Mouse (Mus musculus): Measurements from ENCODE around the gene Dnajc6.
A peak's percentile ranks its signal among the peaks of the same experiment; 100 is the strongest.

Gene Dnajc6

DNA sequence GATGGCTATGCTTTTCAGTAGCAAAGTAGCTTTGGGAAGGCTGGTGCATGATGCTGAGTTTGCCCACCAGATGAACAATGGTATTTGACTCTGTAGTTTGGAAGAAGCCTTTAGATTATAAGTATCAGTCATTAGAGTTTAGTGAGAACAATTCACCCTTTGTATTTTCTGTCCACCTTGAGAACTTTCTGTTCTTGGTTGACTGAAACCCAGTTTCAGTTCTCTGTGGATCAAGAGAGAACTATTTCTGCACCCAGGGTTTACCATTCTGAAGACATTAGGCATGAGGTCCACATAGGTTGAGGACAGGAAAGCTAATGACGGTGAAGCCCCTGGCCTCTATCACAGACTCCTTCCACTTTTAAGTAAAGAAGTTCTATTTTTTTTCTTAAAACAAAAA lies 141.0 kb downstream of the Dnajc6 start:
- no peak for DNase-seq (ENCODE audit: low spot score in 2 of 2)

DNA sequence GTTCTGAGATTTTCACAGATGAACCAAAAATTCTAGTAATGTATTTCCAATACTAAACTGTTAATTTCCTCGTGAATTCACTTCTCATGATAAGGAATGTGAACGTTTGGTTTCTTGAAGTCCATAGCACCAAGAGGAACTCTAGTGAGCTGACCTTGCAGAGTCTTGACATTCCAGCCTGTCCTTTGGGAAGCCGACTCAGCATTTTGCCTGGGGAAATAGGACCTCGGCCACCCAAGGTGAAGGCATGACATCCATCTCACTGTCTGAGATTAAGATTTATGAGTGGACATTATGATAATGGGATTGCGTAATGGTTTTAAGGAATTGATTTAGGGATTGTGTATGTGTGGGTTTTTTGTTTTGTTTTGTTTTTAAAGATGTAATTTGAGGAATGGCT lies 144.2 kb downstream of the Dnajc6 start:
- no peak for DNase-seq (ENCODE audit: low spot score in 2 of 2)

DNA sequence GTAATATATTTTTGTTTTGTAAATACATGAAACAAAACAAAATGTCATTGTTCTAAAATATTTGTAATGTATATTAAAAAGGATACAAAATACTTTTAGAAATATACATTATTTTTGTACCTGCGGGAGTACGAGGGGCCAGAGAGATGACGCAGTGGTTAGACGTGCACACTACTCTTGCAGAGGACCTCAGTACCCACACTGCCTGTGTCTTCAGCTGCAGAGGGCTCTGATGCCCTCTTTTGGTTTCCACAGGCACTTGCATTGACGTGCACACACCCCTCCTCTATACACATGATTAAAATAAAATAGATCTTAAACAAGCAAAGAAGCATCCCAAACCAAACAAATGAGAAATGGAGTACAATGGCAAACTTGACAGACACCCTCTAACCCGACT lies 146.3 kb downstream of the Dnajc6 start:
- no peak for DNase-seq (ENCODE audit: low spot score in 2 of 2)

DNA sequence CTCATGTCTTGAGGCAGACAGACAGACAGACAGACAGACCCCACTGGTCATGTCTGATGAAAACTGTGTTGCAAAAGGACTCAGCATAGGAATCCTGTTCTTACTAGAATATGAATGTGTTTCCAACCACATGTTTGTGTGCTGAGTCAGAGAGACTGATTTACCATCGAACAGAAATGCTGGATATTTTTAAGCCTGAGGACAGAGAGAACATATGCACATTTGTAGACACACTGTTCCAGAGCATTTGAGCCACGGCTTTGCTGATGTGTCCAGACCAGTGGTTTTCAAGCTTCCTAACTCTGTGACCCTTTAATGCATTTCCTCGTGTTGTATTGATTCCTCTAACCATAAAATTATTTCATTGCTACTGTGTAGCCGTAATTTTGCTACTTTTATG lies 146.8 kb downstream of the Dnajc6 start:
- no peak for DNase-seq (ENCODE audit: low spot score in 2 of 2)

DNA sequence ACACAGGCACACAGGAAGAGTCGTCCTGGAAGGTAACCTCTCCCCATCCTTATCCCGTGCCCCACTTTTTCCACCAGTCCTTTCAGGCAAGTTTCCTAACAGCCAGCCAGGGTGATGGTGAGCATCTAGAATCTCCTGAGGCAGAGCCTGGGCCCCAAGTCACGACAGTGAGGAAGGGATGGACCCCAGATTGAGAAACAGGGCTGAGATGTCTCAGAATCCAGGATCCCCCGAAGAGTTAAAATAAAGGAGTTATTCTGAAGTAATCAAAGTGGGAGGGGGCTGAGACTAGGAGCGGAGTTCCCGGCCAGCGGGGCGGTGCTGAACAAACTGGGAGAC lies 150.4 kb downstream of the Dnajc6 start:
- no peak for DNase-seq (ENCODE audit: low spot score in 2 of 2)

DNA sequence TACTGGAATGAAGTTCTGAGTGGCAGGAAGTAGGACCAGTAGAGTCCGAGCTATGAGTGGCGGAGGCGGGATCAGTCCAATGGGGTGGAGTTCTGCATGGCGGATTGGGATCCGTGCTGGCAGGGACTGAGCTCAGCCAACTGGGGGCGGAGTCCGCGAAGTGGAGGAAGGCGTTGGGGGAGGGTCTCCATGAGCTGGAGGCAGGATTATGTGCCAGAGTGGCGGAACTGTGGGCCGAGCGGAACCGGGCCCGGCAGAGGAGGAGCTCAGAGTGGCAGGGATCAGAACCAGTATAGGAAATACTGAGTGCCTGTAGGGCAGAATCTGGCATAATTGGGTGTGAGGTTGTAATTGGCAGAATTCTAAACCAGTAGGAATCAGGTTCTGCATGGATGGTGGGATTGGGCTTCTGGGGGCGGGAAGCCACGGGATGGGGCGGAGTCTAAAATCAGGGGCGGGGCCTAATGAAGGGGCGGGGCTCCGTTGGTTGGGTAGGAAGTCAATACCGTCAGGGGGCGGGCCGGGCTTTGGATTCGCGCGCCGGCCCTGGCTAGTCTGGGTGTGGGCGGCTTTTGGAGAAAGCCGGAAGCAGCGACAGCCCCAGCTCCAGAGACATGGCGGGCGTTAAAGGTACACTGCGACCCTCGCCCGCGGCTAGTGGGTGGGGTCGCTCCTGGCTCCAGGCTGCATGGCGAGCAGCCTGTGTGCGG lies 150.9 kb downstream of the Dnajc6 start, which contains the start of gene Leprot:
Gene Leprot (plus strand): TSS at position 523 of the 710 bp plus-strand sequence.
- DNase-seq (ENCODE audit: low spot score in 2 of 2), result peak; percentile 100

DNA sequence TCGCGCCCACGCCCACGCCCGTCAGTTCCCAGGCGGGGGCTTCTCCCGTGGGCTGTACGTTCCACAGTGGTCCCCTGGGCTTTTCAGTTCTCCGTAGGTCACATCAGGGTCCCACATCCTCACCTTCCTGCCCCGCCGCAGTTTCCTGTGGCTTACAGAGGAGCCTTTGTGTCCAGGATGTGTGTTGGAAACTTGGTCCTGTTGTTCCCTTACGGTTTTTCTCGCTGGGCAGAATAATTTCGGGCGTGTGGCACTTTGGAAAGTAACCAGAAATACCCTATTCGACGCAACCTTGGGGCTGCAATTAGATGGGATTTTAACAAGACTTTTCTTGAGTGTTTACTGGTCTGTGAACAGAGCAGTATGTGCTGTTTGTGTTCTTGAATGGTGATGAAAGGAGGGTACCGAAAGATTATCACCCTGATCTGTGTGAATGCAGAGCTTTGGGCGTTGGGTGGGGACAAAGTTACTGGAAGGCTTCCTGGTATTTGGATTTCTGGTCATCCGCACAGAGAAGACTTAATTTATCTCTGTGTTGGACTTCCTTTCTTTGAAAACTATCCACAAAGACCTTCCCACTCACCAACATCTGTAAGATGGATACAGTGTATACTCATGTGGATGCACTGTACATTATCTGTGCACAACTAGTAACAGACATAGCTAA lies 151.7 kb downstream of the Dnajc6 start:
- DNase-seq (ENCODE audit: low spot score in 2 of 2), result peak in 1 of 2 experiments; percentile 44

DNA sequence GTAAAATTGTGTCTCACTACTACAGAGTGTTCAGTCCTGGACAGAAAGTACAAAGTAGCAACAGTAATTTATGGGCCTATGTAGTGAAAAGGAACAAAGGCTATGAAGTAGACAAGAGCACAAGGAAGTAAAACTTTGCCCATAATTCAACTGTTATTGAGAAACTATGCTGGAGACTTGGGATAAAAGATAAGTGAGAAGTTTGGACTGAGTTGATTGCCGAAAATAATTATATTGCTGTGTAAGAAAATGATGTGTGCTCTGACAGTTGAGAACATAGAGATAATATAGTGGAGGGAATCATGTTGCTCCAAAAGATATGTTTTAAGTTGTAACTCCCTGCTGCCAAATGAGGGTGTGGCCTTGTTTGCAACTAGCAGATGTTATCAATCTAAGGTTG lies 152.3 kb downstream of the Dnajc6 start:
- DNase-seq (ENCODE audit: low spot score in 2 of 2), result no peak

DNA sequence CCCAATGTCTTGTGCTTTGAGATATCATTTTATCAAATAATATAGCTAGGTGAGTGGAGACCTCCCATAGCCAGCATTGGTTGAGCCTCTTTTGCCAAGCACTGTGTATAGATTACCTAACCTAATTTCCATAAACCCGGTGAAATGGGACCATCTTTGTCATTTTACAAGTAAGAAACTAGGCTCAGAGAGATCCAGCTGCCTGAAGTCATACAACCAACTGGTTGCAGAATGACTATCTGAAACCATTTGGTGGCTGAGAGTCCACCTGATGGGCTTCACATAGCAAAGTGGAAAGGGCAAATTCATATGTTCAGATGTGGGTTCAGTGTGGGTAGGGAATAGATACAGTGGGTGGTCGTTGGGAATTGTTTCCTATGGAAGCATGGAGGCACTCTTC lies 154.5 kb downstream of the Dnajc6 start:
- no peak for DNase-seq (ENCODE audit: low spot score in 2 of 2)

DNA sequence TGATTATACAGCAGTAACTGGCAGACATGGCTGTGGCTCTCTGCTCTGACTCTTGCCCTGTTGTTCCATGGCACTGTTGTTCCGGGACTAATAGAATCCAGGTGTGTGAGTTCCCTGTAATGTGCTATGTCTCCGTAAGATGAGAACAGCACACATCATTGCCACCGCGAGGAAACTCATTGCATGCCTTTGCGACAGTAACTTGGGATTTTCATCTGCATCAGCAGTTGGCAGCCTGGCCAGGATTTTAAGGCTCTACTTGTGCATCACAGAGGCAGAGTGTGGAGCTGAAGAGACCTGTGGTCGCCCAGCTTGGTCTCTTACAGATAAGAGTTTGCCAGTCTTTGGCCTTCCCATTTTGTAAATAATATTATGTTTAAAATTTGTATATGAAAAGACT lies 157.8 kb downstream of the Dnajc6 start:
- DNase-seq (ENCODE audit: low spot score in 2 of 2), result no peak

DNA sequence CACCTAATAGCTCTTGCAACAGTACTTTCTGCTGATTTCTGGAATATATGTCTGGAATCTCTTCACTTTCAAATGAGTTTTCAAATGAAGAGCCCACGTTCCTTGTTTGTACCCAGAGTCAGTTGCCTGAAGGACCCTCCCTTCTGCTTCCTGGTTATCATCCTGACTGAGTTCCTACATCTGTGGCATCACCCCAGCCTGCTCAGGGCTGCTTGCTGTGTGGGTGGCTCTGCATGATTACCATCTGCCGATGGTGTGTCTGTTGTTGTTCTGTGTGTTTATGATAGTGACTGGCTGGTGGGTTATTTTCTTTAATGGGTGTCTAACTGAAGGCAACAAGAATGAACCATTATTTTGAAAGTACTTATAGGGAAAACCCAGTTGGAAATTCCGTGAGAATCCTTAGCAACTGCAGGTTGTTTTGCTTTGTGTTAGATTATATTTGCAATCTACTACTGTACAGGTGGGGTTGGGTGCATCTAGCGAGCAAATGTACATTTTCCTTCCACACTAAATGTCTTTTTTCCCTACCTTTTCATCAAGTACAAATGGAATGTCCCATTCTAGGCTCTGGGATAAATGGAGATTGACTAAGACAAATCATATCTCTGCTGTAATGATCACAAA lies 158.5 kb downstream of the Dnajc6 start:
- no peak for DNase-seq (ENCODE audit: low spot score in 2 of 2)

DNA sequence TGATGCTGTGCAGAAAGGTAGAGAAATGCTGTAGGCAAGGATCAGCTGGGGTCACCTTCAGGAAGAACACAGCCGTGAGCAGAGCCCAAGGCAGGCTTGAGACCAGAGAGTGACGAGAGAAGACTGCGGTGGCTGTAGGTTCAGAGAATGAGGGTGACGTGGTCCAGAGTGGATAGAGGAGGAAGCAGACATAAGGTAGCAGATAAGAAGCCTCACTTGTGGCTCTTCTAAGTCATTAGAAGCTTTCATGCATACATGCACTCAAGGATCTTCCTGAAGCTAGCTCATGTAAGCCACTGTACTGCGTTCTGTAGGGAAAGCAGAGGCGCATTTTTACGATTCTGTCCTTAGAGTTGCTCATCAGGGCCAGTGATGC lies 159.0 kb downstream of the Dnajc6 start:
- no peak for DNase-seq (ENCODE audit: low spot score in 2 of 2)

DNA sequence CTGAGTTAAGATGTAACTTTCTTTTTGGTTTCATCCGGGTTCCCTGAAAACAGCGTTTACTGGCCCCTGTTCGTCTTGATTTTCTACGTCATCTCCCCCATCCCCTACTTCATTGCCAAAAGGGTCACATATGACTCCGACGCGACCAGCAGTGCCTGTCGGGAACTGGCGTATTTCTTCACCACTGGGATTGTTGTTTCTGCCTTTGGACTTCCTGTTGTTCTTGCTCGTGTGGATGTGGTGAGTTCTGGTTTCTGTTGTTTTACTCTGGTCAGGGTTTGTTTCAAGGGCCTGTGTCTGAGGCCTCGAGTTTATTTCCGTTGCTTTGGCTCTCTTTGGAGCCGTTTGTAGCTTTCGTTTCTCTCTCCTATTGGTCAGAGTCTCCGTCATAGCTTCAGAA lies 159.6 kb downstream of the Dnajc6 start:
- no peak for DNase-seq (ENCODE audit: low spot score in 2 of 2)

DNA sequence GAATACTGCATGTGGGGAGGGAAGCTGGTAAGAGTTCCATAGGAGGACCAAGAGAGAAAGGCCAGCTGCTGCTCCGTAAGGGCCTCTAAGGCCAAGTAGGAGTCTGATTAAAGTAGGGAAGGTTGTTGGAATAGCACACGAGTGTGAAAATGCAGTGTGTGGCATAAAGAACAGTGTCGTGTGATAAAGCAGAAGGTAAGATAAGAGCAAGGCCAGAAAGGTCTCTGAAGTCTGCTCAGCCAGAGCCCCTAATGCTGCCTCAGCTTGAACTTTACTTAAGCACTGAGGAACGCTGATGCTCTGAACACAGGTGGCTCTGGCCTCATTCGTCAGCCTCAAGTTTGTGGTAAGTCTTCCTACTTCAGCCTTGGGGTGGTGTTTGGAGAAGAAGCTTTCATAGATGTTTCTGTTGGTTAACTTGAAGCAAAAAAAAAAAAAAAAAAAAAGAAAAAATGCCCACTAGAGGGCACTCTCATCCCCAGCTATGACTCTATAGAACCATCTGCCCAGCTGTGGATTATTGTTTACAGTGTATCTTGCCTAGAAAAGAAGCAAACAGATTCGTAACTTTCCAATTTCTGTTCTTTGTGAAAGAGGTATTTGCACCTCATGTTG lies 160.6 kb downstream of the Dnajc6 start:
- DNase-seq (ENCODE audit: low spot score in 2 of 2), result no peak

DNA sequence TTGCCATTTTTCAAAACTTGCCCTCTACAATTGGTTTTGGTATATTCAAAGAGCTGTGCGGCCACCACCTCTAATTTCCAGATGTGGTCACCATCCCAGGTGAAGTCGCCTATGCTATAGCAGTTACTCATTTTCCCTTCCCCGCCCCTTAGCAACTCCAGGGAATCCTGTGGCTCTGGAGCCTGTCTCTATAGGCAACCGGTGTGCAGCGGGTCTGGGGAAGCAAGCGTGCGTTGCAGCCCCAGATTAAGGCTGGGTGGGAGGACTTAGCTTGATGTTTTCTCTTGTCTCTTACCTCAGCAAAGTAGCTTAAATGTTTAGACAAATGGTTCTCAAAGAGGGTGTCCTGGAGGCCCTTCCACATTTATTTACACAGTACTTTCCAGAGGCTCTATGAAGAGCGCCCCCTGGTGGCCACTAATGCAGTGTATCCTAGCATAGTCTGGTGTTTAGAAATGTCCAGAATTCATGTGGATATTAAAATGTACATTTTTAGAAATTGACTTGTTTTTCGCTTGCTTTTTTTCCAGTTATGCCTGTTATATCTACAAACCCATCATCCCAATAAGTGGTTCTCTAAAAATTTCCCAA lies 167.8 kb downstream of the Dnajc6 start:
- peak in 1 of 2 experiments; percentile 29 for DNase-seq (ENCODE audit: low spot score in 2 of 2)

DNA sequence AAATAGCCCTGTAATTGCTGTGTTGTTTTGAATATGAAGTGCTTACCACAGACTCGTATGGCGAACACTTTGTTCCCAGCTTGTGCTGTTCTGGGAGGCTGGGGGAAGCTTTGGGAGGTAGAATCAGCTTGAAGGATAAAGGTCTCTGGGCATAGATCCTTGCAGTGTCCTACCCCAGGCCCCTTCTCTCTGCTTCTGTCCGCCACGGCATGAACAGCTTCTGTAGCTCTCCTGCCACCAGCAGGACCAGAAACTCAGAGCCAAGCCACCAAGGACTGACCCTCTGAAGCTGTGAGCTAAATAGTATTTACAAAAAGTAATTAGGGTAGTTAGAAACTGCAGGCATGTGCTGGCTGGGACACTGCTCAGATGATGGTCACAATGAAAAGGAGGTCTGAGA lies 168.3 kb downstream of the Dnajc6 start:
- DNase-seq (ENCODE audit: low spot score in 2 of 2), result no peak

DNA sequence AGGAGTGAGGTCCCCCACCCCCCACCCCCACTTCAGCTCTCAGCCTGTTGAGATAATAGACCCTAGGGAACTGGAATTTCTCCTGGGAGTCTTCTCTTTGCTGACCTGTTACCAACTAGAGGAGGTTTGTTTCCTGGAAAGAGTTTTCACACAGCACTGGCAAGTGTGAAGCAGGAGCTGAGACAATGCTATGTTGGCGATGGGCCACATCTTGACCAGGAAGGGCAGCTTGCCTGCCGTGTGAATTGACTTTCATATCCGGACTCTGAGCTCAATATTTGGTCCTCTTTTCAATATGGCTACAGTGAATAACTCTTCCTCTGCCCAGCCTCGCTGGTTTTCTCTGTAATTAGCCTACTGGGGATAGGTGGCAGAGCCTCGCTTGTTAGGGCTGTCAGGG lies 172.7 kb downstream of the Dnajc6 start:
- no peak for DNase-seq (ENCODE audit: low spot score in 2 of 2)

DNA sequence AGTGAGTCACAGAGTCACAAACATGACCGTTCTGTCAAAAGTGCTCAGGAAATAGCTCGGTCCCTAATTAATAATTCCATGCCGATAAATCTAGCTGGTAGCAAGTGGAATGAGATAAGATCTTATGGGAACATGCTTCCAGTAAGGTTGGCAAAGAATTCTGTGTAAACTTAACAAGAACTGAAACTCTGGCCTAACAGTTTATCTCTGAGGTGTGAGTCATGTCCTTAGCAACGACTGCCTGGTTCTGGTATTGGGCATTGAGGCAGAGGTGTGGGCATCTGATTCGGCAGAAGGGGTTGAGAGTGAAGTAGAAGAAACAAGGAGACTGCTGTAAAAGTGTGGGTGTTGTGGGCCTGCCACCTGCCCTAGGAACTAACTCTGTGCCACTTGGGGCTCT lies 173.4 kb downstream of the Dnajc6 start:
- DNase-seq (ENCODE audit: low spot score in 2 of 2), result no peak

DNA sequence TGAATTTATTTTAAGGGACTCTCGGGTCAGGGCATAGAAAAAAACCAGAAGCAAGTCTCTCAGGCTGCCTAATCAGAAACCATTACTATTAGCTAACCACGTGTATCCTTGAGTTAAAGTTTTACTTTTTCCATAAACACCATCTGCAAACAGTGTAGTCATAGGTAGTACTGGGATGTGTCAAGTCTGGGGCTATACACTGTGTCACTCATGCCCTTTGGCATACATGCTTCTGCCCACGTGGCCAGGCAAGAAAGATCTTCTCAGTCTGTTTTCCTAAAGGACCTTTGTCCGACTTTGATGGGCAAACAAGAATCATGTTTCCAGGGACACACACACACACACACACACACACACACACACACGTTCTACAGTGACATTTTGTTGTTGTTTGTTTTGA lies 178.3 kb downstream of the Dnajc6 start:
- no peak for DNase-seq (ENCODE audit: low spot score in 2 of 2)

DNA sequence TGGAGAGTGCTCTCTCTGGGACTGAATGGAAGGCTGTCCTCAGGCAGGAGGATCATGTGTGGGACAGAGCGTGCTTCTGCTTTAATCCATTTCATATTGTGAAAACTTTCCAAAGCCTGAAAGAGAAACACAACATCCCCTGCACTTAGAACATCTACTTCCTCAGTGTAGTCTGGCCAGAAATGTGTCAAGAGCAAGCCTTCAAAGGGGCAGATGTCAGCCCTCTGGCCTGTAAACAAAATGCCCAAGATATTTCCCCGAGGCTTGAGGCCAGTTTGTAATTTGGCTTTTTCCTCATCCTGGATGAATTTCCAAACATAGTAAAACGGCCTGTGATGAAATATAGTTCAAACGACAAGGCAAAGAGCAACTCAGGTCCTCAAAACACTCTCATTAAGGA lies 179.3 kb downstream of the Dnajc6 start:
- peak in 1 of 2 experiments; percentile 38 for DNase-seq (ENCODE audit: low spot score in 2 of 2)

DNA sequence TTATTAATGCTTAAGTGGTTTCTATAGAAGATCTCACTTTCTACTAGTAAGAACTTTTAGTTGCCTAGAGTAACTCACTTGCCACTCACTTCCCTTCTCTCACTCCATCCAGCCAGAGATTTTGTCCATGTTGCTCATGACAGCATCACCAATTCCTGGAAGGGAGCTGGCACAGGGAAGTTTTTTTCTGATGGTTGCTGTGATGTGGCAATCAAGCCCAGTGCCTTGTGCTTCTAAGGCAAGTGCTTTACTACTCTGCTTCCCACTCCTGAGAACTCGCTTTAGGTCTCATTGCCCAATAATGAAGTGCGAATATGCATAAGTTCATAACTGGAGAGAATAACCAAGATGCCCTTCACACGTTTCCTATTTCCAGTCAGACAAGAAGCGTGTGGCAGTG lies 186.2 kb downstream of the Dnajc6 start:
- DNase-seq (ENCODE audit: low spot score in 2 of 2), result no peak

DNA sequence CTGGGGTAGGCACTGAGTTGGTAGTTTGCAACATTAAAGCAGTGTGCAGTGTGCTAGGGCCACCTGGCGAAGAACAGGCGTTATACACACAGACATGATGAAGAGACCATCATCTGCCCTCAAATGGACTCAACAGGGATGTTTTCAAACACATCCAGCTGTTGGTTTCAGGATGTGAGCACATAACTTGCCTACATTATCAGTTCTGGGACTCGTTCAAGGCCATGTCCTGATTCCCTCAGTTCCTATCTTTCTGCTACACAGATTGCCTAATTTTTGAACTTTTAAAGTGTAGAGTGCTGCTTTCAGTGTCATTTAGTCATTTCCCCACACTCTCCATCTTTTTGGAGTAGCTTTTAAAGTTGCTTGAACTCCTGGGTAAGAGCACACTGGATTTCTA lies 186.6 kb downstream of the Dnajc6 start:
- no peak for DNase-seq (ENCODE audit: low spot score in 2 of 2)
